Mouse (Mus musculus) lung, postnatal 0 days (tissue): Measurements from ENCODE around the gene Hif3a. TPM values are rescaled to one million over a fixed set of nuclear protein-coding genes. Genes with fewer than 3 reads are reported as not detected.

Source experiments
- ATAC-seq: fragments of 200-750 bp; cut with Nextera tagmentation; 2 replicates; pipeline ENCODE4 v1.8.0; 2017; ENCODE audit warnings: moderate library complexity
- DNase-seq: peaks from one replicate; pipeline ENCODE4 v3.0.0-alpha.2; 2016; ENCODE audit warnings: low spot score
- H3K27ac ChIP-seq: fragments of 300-500 bp; sonication (generic); 2 replicates; pipeline ENCODE4 v1.5.1; 2014; ENCODE audit warnings: antibody characterized with exemption, mild to moderate bottlenecking, low read length, mixed read lengths
- H3K27me3 ChIP-seq: fragments of 300-500 bp; sonication (generic); replicated peaks from 2 replicates; pipeline ENCODE4 v1.6.1; 2014; ENCODE audit warnings: low read length, mixed read lengths; ENCODE audit not compliant: insufficient read depth
- H3K36me3 ChIP-seq: fragments of 300-500 bp; sonication (generic); 2 replicates; pipeline ENCODE4 v1.6.1; 2014; ENCODE audit warnings: low read length, mixed read lengths; ENCODE audit not compliant: insufficient read depth
- H3K4me1 ChIP-seq: fragments of 300-500 bp; sonication (generic); 2 replicates; pipeline ENCODE4 v1.6.1; 2014; ENCODE audit warnings: antibody characterized with exemption, low read depth, low read length, mixed read lengths; ENCODE audit not compliant: insufficient read depth
- H3K4me2 ChIP-seq: fragments of 300-500 bp; sonication (generic); replicated peaks from 2 replicates; pipeline ENCODE4 v1.6.1; 2014; ENCODE audit warnings: low read depth, mild to moderate bottlenecking, low read length, moderate library complexity, mixed read lengths
- H3K4me3 ChIP-seq: fragments of 300-500 bp; sonication (generic); 2 replicates; pipeline ENCODE4 v1.5.1; 2014; ENCODE audit warnings: low read depth, low read length
- H3K9ac ChIP-seq: fragments of 300-500 bp; sonication (generic); replicated peaks from 2 replicates; pipeline ENCODE4 v1.6.1; 2014; ENCODE audit warnings: low read depth, mild to moderate bottlenecking
- H3K9me3 ChIP-seq: fragments of 300-500 bp; sonication (generic); 2 replicates; pipeline ENCODE4 v1.6.1; 2016; ENCODE audit warnings: low read length, mixed read lengths
- CTCF ChIP-seq: IDR thresholded peaks from 2 replicates; pipeline ENCODE4 v1.5.1; 2016; ENCODE audit warnings: antibody characterized with exemption, mild to moderate bottlenecking
- EP300 ChIP-seq: IDR thresholded peaks from 2 replicates; pipeline ENCODE4 v1.6.1; 2016; ENCODE audit warnings: antibody characterized with exemption, mild to moderate bottlenecking, control low read depth
- WGBS: fragments of 180-500 bp; shearing (Covaris S2); extraction: QIAGEN DNeasy Blood & Tissue Kit; methylation state at CpG from one replicate; pipeline ENCODE4 v1.1.7; 2014; 5-methylcytosine and 5-hydroxymethylcytosine counted together
- polyA plus RNA-seq: library from polyadenylated mRNA; unstranded; fragments of >200 nt; fragmentation: Nextera tagmentation; extraction: Ambion mirVana; gene quantifications from 2 replicates; pipeline ENCODE4 v1.2.1, GENCODE M21; 2015

The Hif3a gene
- polyA plus RNA-seq, 1 experiment from 2014 or later: 8.2 TPM

GRCm38 (mm10) chr7:17054325-17054989, 7.8 kb downstream of the Hif3a start:
- H3K4me1 ChIP-seq: peaks cover 15% of the 10 kb centered on the region
- 85% methylated on average over 12 of the region's 16 CpGs for WGBS
- H3K27me3 ChIP-seq: no peaks in the 10 kb centered on the region
- H3K27ac ChIP-seq: no peak overlapping the region
- ATAC-seq (no peak), DNase-seq (no peak)
- no peak overlapping the region for H3K4me3 ChIP-seq
- no peak overlapping the region for H3K4me2 ChIP-seq
- peaks cover 21% of the 10 kb centered on the region; the same call in 1 of the 2 replicates for H3K36me3 ChIP-seq
- H3K9me3 ChIP-seq: no peaks in the 10 kb centered on the region
- H3K9ac ChIP-seq: no peak overlapping the region
- TF ChIP-seq CTCF (no peak), EP300 (no peak)

- Histone ChIP-seq H3K4me1 (no peaks in the 10 kb centered on the region), H3K4me2 (no peak overlapping the region), H3K9me3 (no peaks in the 10 kb centered on the region), H3K9ac (no peak overlapping the region), H3K36me3 (peaks cover 28% of the 10 kb centered on the region; the same call in 1 of the 2 replicates), H3K4me3 (no peak overlapping the region), H3K27me3 (no peaks in the 10 kb centered on the region), H3K27ac (no peak overlapping the region)
- peak; percentile 23 for ATAC-seq
- TF ChIP-seq EP300: no peak
- peak; percentile 84 for TF ChIP-seq CTCF
- 20% methylated on average over 13 of the region's 17 CpGs for WGBS
- peak; percentile 87 for DNase-seq
Observed at GRCm38 (mm10) chr7:17050933-17051594, 11.2 kb downstream of the Hif3a start.

- Histone ChIP-seq H3K9ac (no peak overlapping the region), H3K27ac (no peak overlapping the region), H3K36me3 (peaks cover 32% of the 10 kb centered on the region), H3K27me3 (no peaks in the 10 kb centered on the region), H3K4me1 (no peaks in the 10 kb centered on the region), H3K9me3 (no peaks in the 10 kb centered on the region), H3K4me2 (no peak overlapping the region), H3K4me3 (no peak overlapping the region)
- DNase-seq: no peak
- TF ChIP-seq EP300 (no peak), CTCF (no peak)
- WGBS: 67% methylated on average over 11 of the region's 11 CpGs
- ATAC-seq: no peak
Observed at GRCm38 (mm10) chr7:17050491-17050890, 11.7 kb downstream of the Hif3a start.

- WGBS: 89% methylated on average over 10 of the region's 10 CpGs
- Histone ChIP-seq H3K4me2 (no peak overlapping the region), H3K9me3 (no peaks in the 10 kb centered on the region), H3K4me3 (no peak overlapping the region), H3K4me1 (no peaks in the 10 kb centered on the region), H3K9ac (no peak overlapping the region), H3K27me3 (no peaks in the 10 kb centered on the region), H3K36me3 (peaks cover 36% of the 10 kb centered on the region), H3K27ac (no peak overlapping the region)
- DNase-seq: no peak
- TF ChIP-seq EP300 (no peak), CTCF (no peak)
- no peak for ATAC-seq
Observed at GRCm38 (mm10) chr7:17048431-17049190, 13.6 kb downstream of the Hif3a start.

- no peaks in the 10 kb centered on the region for H3K4me1 ChIP-seq
- no peak for DNase-seq
- no peak overlapping the region for H3K4me3 ChIP-seq
- no peaks in the 10 kb centered on the region for H3K27me3 ChIP-seq
- ATAC-seq: no peak
- no peak overlapping the region for H3K9ac ChIP-seq
- H3K36me3 ChIP-seq: peaks cover 42% of the 10 kb centered on the region
- no peaks in the 10 kb centered on the region for H3K9me3 ChIP-seq
- no peak for TF ChIP-seq EP300
- TF ChIP-seq CTCF: no peak
- no peak overlapping the region for H3K4me2 ChIP-seq
- 83% methylated on average over 5 of the region's 5 CpGs for WGBS
- no peak overlapping the region for H3K27ac ChIP-seq
Observed at GRCm38 (mm10) chr7:17047041-17047682, 15.1 kb downstream of the Hif3a start.

- Histone ChIP-seq H3K4me3 (no peak overlapping the region), H3K4me2 (no peak overlapping the region), H3K27ac (no peak overlapping the region), H3K36me3 (peaks cover 45% of the 10 kb centered on the region), H3K4me1 (no peaks in the 10 kb centered on the region), H3K9ac (no peak overlapping the region), H3K9me3 (no peaks in the 10 kb centered on the region), H3K27me3 (no peaks in the 10 kb centered on the region)
- no peak for TF ChIP-seq CTCF
- no peak for TF ChIP-seq EP300
- WGBS: 62% methylated on average over 1 of the region's 1 CpGs
- ATAC-seq (no peak), DNase-seq (no peak)
Observed at GRCm38 (mm10) chr7:17045743-17046142, 16.5 kb downstream of the Hif3a start.
